Mouse (Mus musculus): ENCODE data around the gene Slc4a10.
"Not testable (repeated sequence)": the region's sequence is repeated elsewhere in the genome, so short reads cannot be mapped to it uniquely, and the experiment has no call there.

Gene Slc4a10

GRCm38 (mm10) chr2:62046421-62046845 lies at the start of gene Slc4a10:
Gene Slc4a10, plus strand, starts transcription at chr2:62046462.
- CTCF ChIA-PET = no interaction called here

DNA sequence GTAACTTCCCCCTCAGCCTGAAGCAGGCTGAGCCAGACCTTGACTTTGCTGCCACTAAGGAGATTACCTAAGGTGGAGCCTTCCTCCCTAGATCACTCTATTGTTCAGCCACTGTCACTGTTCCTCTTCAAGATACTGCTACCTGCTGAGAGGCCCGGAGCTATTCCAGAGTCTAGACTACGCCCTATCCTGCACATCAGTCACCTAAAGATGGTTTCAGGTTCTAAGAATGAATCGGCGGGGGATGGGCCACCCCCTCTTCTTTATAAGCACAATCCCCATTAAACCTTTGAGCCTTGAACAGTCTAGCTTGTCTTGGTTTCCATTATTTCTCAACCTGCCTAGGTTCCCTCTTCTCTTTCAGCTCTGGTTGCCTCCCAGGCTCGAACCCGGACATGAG lies 45.0 kb upstream of the Slc4a10 start:
- CTCF ChIA-PET = not testable (repeated sequence)

DNA sequence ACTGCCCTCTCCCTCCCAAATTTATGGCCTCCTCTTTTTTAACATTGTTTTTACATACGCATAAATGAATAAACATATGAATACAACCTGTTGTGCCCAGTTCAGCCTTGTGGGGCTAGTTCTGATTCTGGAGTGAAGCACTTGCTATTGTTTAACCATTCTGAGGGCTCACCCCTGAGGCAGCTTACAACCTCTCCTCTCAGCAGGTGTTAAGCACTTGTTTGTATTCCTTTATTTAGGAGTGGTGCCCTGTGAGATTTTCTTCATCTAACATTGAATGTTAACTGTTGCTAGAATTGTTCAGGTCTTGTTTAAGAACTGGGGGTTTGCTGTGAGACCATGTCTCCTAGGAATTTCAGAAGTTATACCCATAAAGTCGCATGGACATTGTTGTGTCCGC lies 28.1 kb upstream of the Slc4a10 start:
- CTCF ChIA-PET = no interaction called here

DNA sequence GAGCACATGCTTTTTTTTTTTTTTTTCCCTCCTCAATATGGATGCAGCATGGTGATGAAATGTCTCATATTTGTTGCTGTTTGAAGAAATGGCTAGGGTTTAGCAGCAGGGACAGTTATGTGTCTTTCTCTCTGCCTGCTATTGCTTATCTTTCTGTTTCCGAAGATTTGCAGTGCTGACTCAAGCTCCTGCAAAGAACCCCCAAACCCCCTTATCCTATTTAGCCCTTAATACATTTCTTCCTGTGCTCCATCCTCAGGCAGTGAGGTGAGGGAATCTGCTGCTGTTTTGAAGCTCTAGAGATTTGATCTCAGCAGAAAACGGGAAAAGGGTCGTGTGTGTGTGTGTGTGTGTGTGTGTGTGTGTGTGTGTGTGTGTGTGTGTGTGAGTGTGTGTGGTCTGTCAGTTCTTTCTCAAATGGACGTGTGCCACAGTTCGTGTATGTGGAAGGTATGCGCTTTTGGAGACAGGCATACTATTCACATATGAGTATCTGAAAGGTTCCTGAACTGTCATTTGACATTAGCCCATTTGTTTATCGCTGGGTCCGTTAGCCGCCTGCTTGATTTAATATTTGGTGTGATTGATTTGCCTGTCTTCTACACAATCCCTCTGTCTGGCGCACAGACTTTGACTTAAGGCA lies 720 bp downstream of the Slc4a10 start:
- CTCF ChIA-PET = no interaction called here

- CTCF ChIA-PET = interaction anchor here (1.0 kb wide), 1 partner anchor 8 kb away, joined by 3 read pairs; no protein-coding TSS in a partner anchor
Observed at GRCm38 (mm10) chr2:62047504-62048005, 1.3 kb downstream of the Slc4a10 start.

DNA sequence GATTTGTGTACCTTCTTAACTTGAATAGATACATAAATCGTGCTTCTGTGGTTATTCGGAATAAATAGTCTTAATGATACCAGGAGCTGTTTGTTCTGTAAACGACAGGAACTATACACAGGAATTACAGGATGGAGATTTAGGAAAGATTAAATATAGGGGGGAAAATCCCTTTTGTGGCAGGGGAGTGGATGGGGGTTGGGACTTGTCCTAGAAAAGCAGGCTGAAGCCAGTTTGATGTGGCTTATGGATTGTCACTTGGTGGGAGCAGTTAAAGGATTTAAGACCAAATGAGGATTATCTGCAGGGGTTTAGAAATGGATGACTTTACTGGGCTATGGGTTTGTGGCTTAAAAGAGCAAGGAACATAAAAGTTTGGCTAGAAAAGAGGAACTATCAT lies 1.9 kb downstream of the Slc4a10 start:
- CTCF ChIA-PET = interaction anchor here (1.0 kb wide), 1 partner anchor 8 kb away, joined by 3 read pairs; no protein-coding TSS in a partner anchor

- CTCF ChIA-PET = no interaction called here
Observed at GRCm38 (mm10) chr2:62076512-62076911, 30.2 kb downstream of the Slc4a10 start.

DNA sequence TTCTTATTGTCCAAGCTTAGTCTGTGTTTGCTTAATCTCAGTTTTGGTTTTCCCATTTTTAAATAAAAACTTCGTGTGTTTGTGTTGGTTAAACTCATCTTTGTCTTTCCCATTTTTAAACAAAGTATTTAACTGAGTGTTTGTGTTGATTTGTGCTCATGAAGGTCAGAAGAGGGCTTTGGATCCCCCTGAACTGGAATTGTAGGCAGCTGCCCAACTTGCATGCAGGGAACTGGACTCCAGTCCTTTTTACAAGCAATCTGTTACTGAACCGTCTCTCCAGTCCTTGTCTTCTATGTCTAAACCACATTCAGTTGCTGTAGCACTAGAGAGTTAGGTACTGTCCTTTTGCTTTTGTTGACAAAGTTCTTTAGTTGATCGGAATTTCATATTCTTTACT lies 41.3 kb downstream of the Slc4a10 start:
- CTCF ChIA-PET = no interaction called here

DNA sequence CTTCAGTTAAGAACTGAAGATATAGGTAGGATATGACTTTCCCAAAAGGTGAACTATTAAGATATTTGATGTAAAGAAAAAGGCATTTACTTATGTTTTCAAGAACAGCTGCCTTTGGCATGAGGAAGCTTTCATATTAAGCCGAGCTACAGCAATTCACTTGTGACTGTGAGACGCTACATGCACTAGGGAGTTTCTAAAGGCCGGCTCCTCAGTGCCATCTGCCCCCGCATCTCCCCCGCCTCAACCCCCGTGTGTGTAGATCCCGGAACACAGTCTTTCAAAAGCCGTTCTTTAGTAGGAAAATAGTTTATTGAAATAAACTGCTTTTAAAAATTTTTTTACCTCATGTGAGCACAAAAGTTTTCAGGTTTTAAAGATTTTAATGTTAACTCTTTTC lies 42.5 kb downstream of the Slc4a10 start:
- CTCF ChIA-PET = no interaction called here

DNA sequence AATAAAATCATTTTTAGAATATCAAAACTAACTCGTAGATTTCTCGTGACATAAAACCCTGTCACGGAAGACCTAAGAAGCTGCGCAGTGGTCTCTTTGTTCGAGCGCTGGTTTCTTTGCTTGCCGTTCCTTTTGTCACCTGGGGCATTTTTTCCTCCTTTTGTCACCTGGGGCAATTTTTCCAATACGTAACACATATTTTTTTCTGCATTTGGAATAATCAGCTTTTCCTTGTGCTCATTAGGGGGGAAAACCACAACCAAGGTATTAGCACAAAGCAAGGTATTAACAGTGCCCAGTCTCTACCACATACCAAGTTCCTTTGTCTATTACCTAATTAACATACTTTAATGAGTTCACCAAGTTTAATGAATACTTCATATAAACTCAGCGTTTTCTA lies 42.9 kb downstream of the Slc4a10 start:
- CTCF ChIA-PET = no interaction called here

DNA sequence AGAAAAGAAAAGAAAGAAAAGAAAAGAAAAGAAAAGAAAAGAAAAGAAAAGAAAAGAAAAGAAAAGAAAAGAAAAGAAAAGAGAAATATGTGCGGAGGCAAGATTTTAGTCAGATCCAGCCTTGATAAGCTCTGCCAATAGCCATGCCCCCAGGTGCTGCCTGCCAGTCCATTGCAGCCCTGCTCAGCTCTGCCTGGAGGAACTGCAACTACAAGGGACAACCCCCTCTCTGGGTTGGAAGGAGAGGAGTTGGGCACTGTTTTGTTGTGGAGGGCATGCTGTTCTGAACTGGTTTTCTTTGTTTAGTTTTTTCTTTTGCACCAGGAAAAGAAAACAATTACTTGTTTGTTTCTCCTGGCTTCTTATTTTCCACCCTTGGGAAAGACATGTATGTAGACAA lies 54.3 kb downstream of the Slc4a10 start:
- CTCF ChIA-PET = no interaction called here

DNA sequence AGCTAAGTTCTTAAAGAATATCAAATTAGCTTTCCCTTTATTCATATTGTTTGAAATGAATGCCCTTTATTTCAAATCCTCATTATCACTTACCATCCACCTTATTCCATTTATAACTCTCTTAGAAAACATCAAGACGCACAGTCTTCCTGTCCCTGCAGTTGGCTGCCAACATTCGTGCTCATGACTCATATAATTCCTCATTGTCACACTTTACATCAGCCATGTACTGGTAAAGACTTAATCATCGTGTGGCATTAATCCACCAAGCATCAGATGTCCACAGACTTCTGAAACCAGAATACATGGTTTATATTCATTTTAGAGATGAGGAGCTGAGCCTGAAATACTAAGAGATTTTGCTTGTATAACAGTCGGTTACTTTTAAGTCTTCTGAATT lies 69.1 kb downstream of the Slc4a10 start:
- CTCF ChIA-PET = no interaction called here

DNA sequence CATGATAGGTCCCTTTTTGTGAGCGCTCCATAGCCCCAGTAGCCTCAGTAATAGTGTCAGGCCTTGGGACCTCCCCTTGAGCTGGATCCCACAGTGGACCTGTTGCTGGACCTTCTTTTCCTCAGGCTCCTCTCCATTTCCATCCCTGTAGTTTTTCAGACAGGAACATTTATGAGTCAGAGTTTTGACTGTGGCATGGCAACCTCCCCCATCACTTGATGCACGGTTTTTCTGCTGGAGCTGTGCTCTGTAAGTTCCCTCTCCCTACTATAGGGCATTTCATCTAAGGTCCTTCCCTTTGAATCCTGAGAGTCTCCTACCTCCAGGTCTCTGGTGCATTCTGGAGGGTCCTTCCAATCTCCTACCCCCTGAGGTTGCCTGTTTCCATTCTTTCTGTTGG lies 83.7 kb downstream of the Slc4a10 start:
- CTCF ChIA-PET = no interaction called here

- CTCF ChIA-PET = no interaction called here
Observed at GRCm38 (mm10) chr2:62134911-62135310, 88.6 kb downstream of the Slc4a10 start.

DNA sequence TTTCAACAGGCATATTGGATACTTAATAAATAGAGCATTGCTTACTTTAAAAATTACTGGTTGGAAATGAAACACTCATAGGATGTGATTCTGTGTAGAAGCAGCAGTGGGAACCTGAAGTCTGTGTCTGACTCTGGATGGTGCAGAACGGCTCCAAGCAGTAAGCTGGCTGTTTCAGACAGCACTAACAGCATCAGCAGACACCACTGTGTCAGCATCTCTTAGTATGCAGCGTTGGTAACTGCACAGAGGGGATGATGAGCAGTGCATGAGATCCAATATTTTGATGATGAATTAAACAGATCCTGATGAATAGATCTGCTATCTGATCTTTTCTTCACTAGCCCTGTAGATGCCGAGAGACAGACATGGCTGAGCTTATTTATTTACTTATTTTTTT lies 101.4 kb downstream of the Slc4a10 start:
- CTCF ChIA-PET = no interaction called here

GRCm38 (mm10) chr2:62149421-62149820 lies 103.2 kb downstream of the Slc4a10 start:
- CTCF ChIA-PET = no interaction called here

GRCm38 (mm10) chr2:62150830-62151229 lies 104.6 kb downstream of the Slc4a10 start:
- CTCF ChIA-PET = no interaction called here

DNA sequence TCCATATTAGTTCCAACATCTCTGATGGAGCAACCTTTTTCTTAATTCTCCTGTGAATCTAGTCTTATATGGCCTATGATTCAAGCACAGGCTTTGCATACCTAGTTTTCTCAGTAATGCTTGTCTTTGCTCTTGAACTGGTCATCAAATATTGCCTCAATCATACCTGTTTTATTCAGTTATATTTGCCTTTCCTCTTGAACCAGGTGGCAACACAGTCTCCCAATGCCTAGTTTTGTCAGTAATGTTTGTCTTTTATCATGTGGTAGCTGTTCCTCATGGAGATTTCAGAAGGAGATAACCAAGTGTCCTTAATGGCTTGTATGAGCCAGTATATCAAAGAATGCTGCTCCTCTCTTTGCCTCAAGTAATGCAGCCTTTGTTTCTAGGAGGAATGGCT lies 163.8 kb downstream of the Slc4a10 start:
- CTCF ChIA-PET = no interaction called here

- CTCF ChIA-PET = no interaction called here
Observed at GRCm38 (mm10) chr2:62211106-62211505, 164.8 kb downstream of the Slc4a10 start.

DNA sequence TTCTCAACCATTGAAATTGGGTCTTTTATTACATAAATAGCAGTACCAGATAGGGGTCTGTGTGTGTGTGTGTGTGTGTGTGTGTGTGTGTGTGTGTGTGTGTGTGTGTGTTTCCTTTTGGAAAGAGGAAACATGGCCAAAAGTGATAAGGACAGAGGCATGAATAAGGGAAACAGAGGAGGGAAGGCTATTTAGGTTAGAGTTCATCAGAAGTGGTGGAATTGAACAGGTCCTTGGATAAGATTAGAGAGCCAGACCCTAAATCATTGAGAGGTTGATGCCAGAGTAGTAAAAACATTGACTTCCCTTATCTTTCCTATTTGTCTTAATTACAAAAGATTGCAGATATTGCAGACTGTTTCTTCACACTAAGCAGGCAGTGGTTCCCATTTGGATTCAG lies 181.3 kb downstream of the Slc4a10 start:
- CTCF ChIA-PET = no interaction called here

DNA sequence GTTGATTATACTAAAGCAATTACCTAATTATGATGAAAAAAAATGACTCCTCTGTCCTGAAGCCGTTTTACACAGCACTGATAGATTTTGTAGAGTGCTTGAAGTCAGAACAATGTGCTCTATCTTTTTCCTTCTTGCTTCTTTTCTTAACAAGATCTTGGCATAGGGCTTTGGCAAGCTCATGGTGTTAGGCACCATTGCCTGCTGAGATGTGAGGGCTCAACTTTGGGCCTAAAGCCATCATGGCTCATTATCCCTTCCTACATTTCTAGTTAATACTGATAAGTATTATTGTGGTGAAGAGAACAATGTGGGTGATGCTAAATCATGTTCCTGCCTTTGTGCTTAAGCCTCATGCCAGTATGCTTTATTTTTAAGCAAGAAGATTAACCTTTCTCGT lies 185.0 kb downstream of the Slc4a10 start:
- CTCF ChIA-PET = no interaction called here

- CTCF ChIA-PET = interaction anchor here (0.7 kb wide), 1 partner anchor 553 kb away, joined by 3 read pairs; no protein-coding TSS in a partner anchor
Observed at GRCm38 (mm10) chr2:62244167-62244566, 197.9 kb downstream of the Slc4a10 start.

DNA sequence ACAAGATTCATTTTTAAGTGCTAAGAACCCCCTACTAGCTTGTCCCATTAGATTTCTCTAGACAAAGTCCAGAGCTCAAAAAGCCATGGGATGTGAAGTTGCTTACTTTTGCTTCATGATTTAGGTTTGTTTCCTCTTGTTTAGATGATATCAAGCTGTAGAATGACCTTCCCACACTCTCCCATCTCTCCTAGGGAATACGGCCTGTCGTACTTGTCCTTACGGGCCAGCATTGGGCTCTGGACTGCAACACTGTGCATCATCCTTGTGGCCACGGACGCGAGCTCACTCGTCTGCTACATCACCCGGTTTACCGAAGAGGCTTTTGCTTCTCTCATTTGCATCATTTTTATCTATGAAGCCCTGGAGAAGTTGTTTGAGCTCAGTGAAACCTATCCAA lies 222.2 kb downstream of the Slc4a10 start:
- CTCF ChIA-PET = no interaction called here

DNA sequence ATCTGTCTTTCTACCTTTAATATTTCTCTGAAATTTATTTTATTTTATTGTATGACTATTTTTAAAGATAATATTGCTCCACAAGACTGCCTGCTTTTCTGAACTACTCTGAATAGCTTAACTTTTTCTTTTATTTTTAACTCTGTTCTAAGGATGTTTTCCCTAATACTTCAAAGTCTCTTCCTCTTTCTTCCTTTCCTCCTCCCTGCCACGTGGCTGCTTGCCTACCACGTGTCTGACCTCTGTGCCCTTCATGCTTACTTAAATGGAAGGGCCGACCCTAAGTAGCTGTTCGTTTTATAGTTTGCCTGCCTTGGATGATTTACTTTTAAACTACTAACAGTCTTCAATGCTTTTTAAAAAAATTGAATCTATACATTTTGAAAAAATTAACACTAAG lies 225.6 kb downstream of the Slc4a10 start:
- CTCF ChIA-PET = no interaction called here
